Mouse (Mus musculus): ENCODE data around the gene Fau. TPM values are rescaled to one million over a fixed set of nuclear protein-coding genes. Genes with fewer than 3 reads are reported as not detected.

Fau gene
- polyA plus RNA-seq, 1 experiment: 1,239 TPM

GRCm38 (mm10) chr19:6067011-6067723 lies 9.5 kb downstream of the Fau start:
- no peaks in the 10 kb centered on the region for H3K36me3 ChIP-seq (ENCODE audit: control insufficient read depth, insufficient read depth, low read length, poor library complexity, severe bottlenecking)
- H3K4me1 ChIP-seq (ENCODE audit: control insufficient read depth, insufficient read depth, low read length): peaks cover 2% of the 10 kb centered on the region
- H3K4me3 ChIP-seq (ENCODE audit: low read depth, low read length): peak overlapping the region; percentile 82
- H3K9me3 ChIP-seq (replicated peaks; ENCODE audit: control insufficient read depth, insufficient read depth, low read length, poor library complexity, severe bottlenecking): no peaks in the 10 kb centered on the region
- no peak for TF ChIP-seq POLR2A (IDR thresholded peaks at IDR 0.05; ENCODE audit: insufficient read depth, low read length)
- peak; percentile 41; the same call in 1 of the 2 replicates for TF ChIP-seq EP300 (IDR thresholded peaks at IDR 0.05; ENCODE audit: insufficient read depth, low read depth, low read length)
- TF ChIP-seq CTCF (IDR thresholded peaks at IDR 0.05; ENCODE audit: low read depth, low read length): peak; percentile 97
- H3K27ac ChIP-seq (ENCODE audit: insufficient read depth, low read length): peak overlapping the region; percentile 30; the same call in 1 of the 2 replicates
- no peaks in the 10 kb centered on the region for H3K27me3 ChIP-seq (ENCODE audit: control insufficient read depth, insufficient read depth, low read length, poor library complexity, severe bottlenecking)
- peak overlapping the region; percentile 74 for H3K9ac ChIP-seq (ENCODE audit: low read depth, poor library complexity, severe bottlenecking)

DNA sequence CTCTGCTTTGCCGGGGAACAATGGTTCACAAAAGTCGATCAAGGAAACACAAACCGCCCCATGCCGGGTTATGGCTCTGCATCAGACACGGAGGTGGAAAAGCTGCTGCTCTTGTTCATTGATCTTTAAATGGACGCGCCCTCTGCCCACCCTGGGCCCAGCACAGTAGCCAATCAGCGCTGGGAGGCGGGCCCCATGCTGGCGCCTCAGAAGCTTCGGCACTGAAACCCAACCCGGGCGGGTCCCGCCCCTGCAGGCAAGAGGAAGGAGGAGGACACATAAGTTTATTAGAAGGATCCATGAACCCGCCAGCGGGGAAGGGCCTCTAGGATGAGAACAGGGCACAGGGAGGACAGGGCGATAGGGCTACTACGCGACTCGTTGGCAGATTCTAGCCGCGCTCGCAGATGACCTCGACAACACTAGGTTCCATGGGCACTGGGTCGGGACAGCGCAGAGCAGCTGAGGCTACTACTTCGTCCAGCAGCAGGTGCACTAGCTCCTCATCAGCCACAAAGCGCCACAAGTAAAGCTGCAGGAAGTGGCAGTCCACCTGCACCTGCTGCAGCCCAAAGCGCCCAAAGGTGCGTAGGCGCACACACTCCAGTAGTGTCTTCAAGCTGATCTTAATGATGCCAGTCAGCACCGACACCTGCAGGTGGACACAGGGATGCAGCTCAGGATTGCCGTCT lies 10.2 kb downstream of the Fau start, which contains the start of gene Tm7sf2:
Tm7sf2 (minus strand) TSS at position 650 of the 692 bp plus-strand sequence.
- Histone ChIP-seq H3K4me3 (ENCODE audit: low read depth, low read length) (peak within 1 kb of the TSS; percentile 82), H3K4me1 (ENCODE audit: control insufficient read depth, insufficient read depth, low read length) (peaks cover 2% of the 10 kb centered on the region), H3K36me3 (ENCODE audit: control insufficient read depth, insufficient read depth, low read length, poor library complexity, severe bottlenecking) (no peaks in the 10 kb centered on the region), H3K27me3 (ENCODE audit: control insufficient read depth, insufficient read depth, low read length, poor library complexity, severe bottlenecking) (no peaks in the 10 kb centered on the region), H3K9me3 (replicated peaks; ENCODE audit: control insufficient read depth, insufficient read depth, low read length, poor library complexity, severe bottlenecking) (no peaks in the 10 kb centered on the region), H3K27ac (ENCODE audit: insufficient read depth, low read length) (peak within 1 kb of the TSS; percentile 30; the same call in 1 of the 2 replicates), H3K9ac (ENCODE audit: low read depth, poor library complexity, severe bottlenecking) (peak within 1 kb of the TSS; percentile 74)
- TF ChIP-seq POLR2A (IDR thresholded peaks at IDR 0.05; ENCODE audit: insufficient read depth, low read length) (peak; percentile 54), EP300 (IDR thresholded peaks at IDR 0.05; ENCODE audit: insufficient read depth, low read depth, low read length) (no peak)

DNA sequence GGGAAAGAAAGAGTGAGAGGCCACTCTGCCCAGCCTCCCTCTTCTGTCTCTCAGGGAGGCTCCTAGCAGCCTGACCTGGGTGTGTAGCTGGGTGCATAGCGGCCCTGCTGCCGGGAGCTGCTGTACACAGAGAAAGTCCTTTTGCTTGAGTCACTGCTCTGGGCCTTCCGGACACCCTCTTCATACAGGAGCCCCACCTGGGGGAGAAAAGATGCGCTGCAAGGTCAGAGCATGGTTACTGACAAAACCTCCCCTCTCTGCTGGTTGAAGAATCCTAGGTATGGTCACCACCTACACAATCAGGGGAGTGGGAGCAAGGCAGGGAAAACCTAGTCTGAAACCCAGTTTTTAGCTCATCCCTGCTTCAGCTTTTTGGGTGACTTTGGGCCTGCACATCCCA lies 11.3 kb downstream of the Fau start:
- H3K27ac ChIP-seq (ENCODE audit: insufficient read depth, low read length): no peak overlapping the region
- no peaks in the 10 kb centered on the region for H3K27me3 ChIP-seq (ENCODE audit: control insufficient read depth, insufficient read depth, low read length, poor library complexity, severe bottlenecking)
- TF ChIP-seq EP300 (IDR thresholded peaks at IDR 0.05; ENCODE audit: insufficient read depth, low read depth, low read length): no peak
- TF ChIP-seq CTCF (IDR thresholded peaks at IDR 0.05; ENCODE audit: low read depth, low read length): no peak
- TF ChIP-seq POLR2A (IDR thresholded peaks at IDR 0.05; ENCODE audit: insufficient read depth, low read length): no peak
- peaks cover 2% of the 10 kb centered on the region for H3K4me1 ChIP-seq (ENCODE audit: control insufficient read depth, insufficient read depth, low read length)
- no peak overlapping the region for H3K4me3 ChIP-seq (ENCODE audit: low read depth, low read length)
- H3K9me3 ChIP-seq (replicated peaks; ENCODE audit: control insufficient read depth, insufficient read depth, low read length, poor library complexity, severe bottlenecking): no peaks in the 10 kb centered on the region
- no peak overlapping the region for H3K9ac ChIP-seq (ENCODE audit: low read depth, poor library complexity, severe bottlenecking)
- H3K36me3 ChIP-seq (ENCODE audit: control insufficient read depth, insufficient read depth, low read length, poor library complexity, severe bottlenecking): no peaks in the 10 kb centered on the region

GRCm38 (mm10) chr19:6069851-6070250 lies 12.2 kb downstream of the Fau start:
- Histone ChIP-seq H3K4me3 (ENCODE audit: low read depth, low read length) (no peak overlapping the region), H3K27ac (ENCODE audit: insufficient read depth, low read length) (no peak overlapping the region), H3K9me3 (replicated peaks; ENCODE audit: control insufficient read depth, insufficient read depth, low read length, poor library complexity, severe bottlenecking) (no peaks in the 10 kb centered on the region), H3K36me3 (ENCODE audit: control insufficient read depth, insufficient read depth, low read length, poor library complexity, severe bottlenecking) (no peaks in the 10 kb centered on the region), H3K9ac (ENCODE audit: low read depth, poor library complexity, severe bottlenecking) (no peak overlapping the region), H3K27me3 (ENCODE audit: control insufficient read depth, insufficient read depth, low read length, poor library complexity, severe bottlenecking) (no peaks in the 10 kb centered on the region), H3K4me1 (ENCODE audit: control insufficient read depth, insufficient read depth, low read length) (peaks cover 2% of the 10 kb centered on the region)
- TF ChIP-seq CTCF (IDR thresholded peaks at IDR 0.05; ENCODE audit: low read depth, low read length): no peak
- no peak for TF ChIP-seq POLR2A (IDR thresholded peaks at IDR 0.05; ENCODE audit: insufficient read depth, low read length)
- no peak for TF ChIP-seq EP300 (IDR thresholded peaks at IDR 0.05; ENCODE audit: insufficient read depth, low read depth, low read length)

- Histone ChIP-seq H3K36me3 (ENCODE audit: control insufficient read depth, insufficient read depth, low read length, poor library complexity, severe bottlenecking) (no peaks in the 10 kb centered on the region), H3K4me3 (ENCODE audit: low read depth, low read length) (peak overlapping the region; percentile 63), H3K9ac (ENCODE audit: low read depth, poor library complexity, severe bottlenecking) (peak overlapping the region; percentile 13)
Observed at GRCm38 (mm10) chr19:6070571-6071250, 13.1 kb downstream of the Fau start.

More at GRCm38 (mm10) chr19:6070571-6071250, 13.1 kb downstream of the Fau start:
- peak; percentile 30 for TF ChIP-seq POLR2A (IDR thresholded peaks at IDR 0.05; ENCODE audit: insufficient read depth, low read length)
- TF ChIP-seq CTCF (IDR thresholded peaks at IDR 0.05; ENCODE audit: low read depth, low read length): no peak
- no peak for TF ChIP-seq EP300 (IDR thresholded peaks at IDR 0.05; ENCODE audit: insufficient read depth, low read depth, low read length)
- Histone ChIP-seq H3K9me3 (replicated peaks; ENCODE audit: control insufficient read depth, insufficient read depth, low read length, poor library complexity, severe bottlenecking) (no peaks in the 10 kb centered on the region), H3K27me3 (ENCODE audit: control insufficient read depth, insufficient read depth, low read length, poor library complexity, severe bottlenecking) (no peaks in the 10 kb centered on the region), H3K4me1 (ENCODE audit: control insufficient read depth, insufficient read depth, low read length) (peaks cover 2% of the 10 kb centered on the region), H3K27ac (ENCODE audit: insufficient read depth, low read length) (no peak overlapping the region)

All from ES-Bruce4 (cell line).